Mouse (Mus musculus): ENCODE data around the gene Olfr1033.
"Not testable (repeated sequence)": the region's sequence is repeated elsewhere in the genome, so short reads cannot be mapped to it uniquely, and the experiment has no call there.

The Olfr1033 gene

GRCm38 (mm10) chr2:86020406-86020805, at the start of gene Olfr1033:
Olfr1033 (plus strand) TSS chr2:86020633.
- DNase-seq = not testable (repeated sequence)

GRCm38 (mm10) chr2:85973595-85973994, 46.8 kb upstream of the Olfr1033 start, which contains the start of gene Olfr1029:
Olfr1029 (plus strand) TSS chr2:85973895.
- DNase-seq = no peak

- no peak for DNase-seq
Measured at GRCm38 (mm10) chr2:85978976-85979375, 41.5 kb upstream of the Olfr1033 start, which contains the start of gene Olfr1030. Olfr1030 (plus strand) TSS chr2:85979276.

- no peak for DNase-seq
Measured at GRCm38 (mm10) chr2:85990004-85990403, 30.4 kb upstream of the Olfr1033 start, which contains the start of gene Olfr1031. Olfr1031 (plus strand) TSS chr2:85990304.

GRCm38 (mm10) chr2:86005240-86005639, 15.2 kb upstream of the Olfr1033 start, which contains the start of gene Olfr1032:
Olfr1032 (plus strand) TSS chr2:86005540.
- no peak for DNase-seq

- DNase-seq = not testable (repeated sequence)
Measured at GRCm38 (mm10) chr2:86021518-86021917, 1.1 kb downstream of the Olfr1033 start.

- no peak for DNase-seq
Measured at GRCm38 (mm10) chr2:86045561-86045960, 25.1 kb downstream of the Olfr1033 start, which contains the start of gene Olfr1034. Olfr1034 (plus strand) TSS chr2:86045861.

DNA sequence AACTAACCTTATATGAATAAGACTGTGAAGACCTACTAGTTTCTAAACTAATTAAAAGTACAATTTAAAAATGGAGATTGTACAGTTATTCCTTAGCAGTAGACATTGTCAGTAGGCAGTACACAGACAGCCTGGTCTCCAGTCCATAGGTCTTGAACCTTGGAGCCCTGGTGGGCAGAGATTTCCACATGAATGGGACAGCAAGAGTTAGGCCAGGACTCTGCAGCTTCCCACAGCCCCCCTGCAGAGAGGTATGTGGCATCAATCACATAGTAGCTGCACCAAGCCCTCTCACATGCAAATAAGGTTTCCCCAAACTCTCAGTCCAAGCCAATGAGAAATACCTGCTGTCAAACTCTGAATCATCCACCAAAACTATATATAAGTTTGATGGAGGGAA, 30.3 kb downstream of the Olfr1033 start:
- DNase-seq = not testable (repeated sequence)

GRCm38 (mm10) chr2:86063766-86064165, 43.3 kb downstream of the Olfr1033 start:
- not testable (repeated sequence) for DNase-seq

GRCm38 (mm10) chr2:86070189-86070588, 49.8 kb downstream of the Olfr1033 start:
- no peak for DNase-seq

- not testable (repeated sequence) for DNase-seq
Measured at GRCm38 (mm10) chr2:86073692-86074091, 53.3 kb downstream of the Olfr1033 start, which contains the start of gene Olfr1036. Olfr1036 (plus strand) TSS chr2:86073992.

DNA sequence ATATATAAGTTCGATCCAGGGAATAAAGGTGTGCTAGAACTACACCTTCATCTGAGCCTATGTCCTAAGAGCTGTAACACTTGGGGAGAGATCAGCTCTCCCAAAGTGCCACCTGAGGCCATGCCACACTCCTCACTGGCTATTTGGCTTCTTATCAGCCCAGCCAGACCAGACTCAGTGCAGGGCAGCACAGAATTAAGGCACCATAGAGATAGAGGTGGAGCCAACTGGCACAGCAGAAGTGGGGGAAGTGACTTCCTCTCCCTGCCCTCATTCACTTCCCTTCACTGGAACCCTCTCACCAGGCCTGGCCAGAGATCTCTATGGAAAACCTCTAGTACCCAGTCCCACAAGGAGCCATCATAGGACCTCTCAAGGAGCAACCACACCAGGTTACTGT, 60.0 kb downstream of the Olfr1033 start:
- not testable (repeated sequence) for DNase-seq

- DNase-seq = no peak
Measured at GRCm38 (mm10) chr2:86087285-86087684, 66.9 kb downstream of the Olfr1033 start, which contains the start of gene Olfr1037. Olfr1037 (minus strand) TSS chr2:86087385.

Measured in lung, postnatal 4 days (tissue).